Mouse (Mus musculus): ENCODE measurements around the gene Hagh. TPM values are rescaled to one million over a fixed set of nuclear protein-coding genes. Genes with fewer than 3 reads are reported as not detected.
A peak's percentile ranks its signal among the peaks of the same experiment; 100 is the strongest.

The Hagh gene
- polyA plus RNA-seq, 1 experiment: 195 TPM

GRCm38 (mm10) chr17:24898041-24898854, 58.3 kb downstream of the Hagh start:
- Histone ChIP-seq H3K27me3 (ENCODE audit: control insufficient read depth, insufficient read depth, low read length) (no peaks in the 10 kb centered on the region), H3K4me3 (replicated peaks; ENCODE audit: insufficient read depth, low read depth, low read length) (peak overlapping the region; percentile 87), H3K27ac (ENCODE audit: insufficient read depth, low read length) (no peak overlapping the region), H3K4me1 (ENCODE audit: control insufficient read depth, insufficient read depth, low read length) (peaks cover 28% of the 10 kb centered on the region)
- 56% methylated on average over 4 of the region's 4 CpGs for WGBS
- DNase-seq: peak in 1 of 2 experiments; percentile 31
- no peak for TF ChIP-seq CTCF (IDR thresholded peaks at IDR 0.05; ENCODE audit: borderline replicate concordance, insufficient read depth, low read depth, low read length)
- TF ChIP-seq POLR2A (IDR thresholded peaks at IDR 0.05; ENCODE audit: borderline replicate concordance, insufficient read depth, low read length): no peak

- TF ChIP-seq CTCF (IDR thresholded peaks at IDR 0.05; ENCODE audit: borderline replicate concordance, insufficient read depth, low read depth, low read length) (no peak), POLR2A (IDR thresholded peaks at IDR 0.05; ENCODE audit: borderline replicate concordance, insufficient read depth, low read length) (no peak)
- WGBS: 27% methylated on average over 5 of the region's 5 CpGs
- no peak overlapping the region for H3K27ac ChIP-seq (ENCODE audit: insufficient read depth, low read length)
- H3K4me1 ChIP-seq (ENCODE audit: control insufficient read depth, insufficient read depth, low read length): peaks cover 24% of the 10 kb centered on the region
- H3K4me3 ChIP-seq (replicated peaks; ENCODE audit: insufficient read depth, low read depth, low read length): no peak overlapping the region
- DNase-seq: peak in 1 of 2 experiments; percentile 26
- no peaks in the 10 kb centered on the region for H3K27me3 ChIP-seq (ENCODE audit: control insufficient read depth, insufficient read depth, low read length)
These were observed 59.2 kb downstream of the Hagh start for GRCm38 (mm10) chr17:24899153-24899552.

GRCm38 (mm10) chr17:24900014-24900413, 60.1 kb downstream of the Hagh start:
- WGBS: 95% methylated on average over 6 of the region's 6 CpGs
- Histone ChIP-seq H3K4me3 (replicated peaks; ENCODE audit: insufficient read depth, low read depth, low read length) (no peak overlapping the region), H3K4me1 (ENCODE audit: control insufficient read depth, insufficient read depth, low read length) (peaks cover 24% of the 10 kb centered on the region), H3K27me3 (ENCODE audit: control insufficient read depth, insufficient read depth, low read length) (no peaks in the 10 kb centered on the region), H3K27ac (ENCODE audit: insufficient read depth, low read length) (no peak overlapping the region)
- DNase-seq: no peak
- TF ChIP-seq CTCF (IDR thresholded peaks at IDR 0.05; ENCODE audit: borderline replicate concordance, insufficient read depth, low read depth, low read length) (no peak), POLR2A (IDR thresholded peaks at IDR 0.05; ENCODE audit: borderline replicate concordance, insufficient read depth, low read length) (no peak)

GRCm38 (mm10) chr17:24902124-24902523, 62.2 kb downstream of the Hagh start:
- DNase-seq: no peak

GRCm38 (mm10) chr17:24902671-24903474, 62.9 kb downstream of the Hagh start:
- Histone ChIP-seq H3K27me3 (ENCODE audit: control insufficient read depth, insufficient read depth, low read length) (no peaks in the 10 kb centered on the region), H3K27ac (ENCODE audit: insufficient read depth, low read length) (no peak overlapping the region), H3K4me1 (ENCODE audit: control insufficient read depth, insufficient read depth, low read length) (peaks cover 14% of the 10 kb centered on the region), H3K4me3 (replicated peaks; ENCODE audit: insufficient read depth, low read depth, low read length) (no peak overlapping the region)
- TF ChIP-seq POLR2A (IDR thresholded peaks at IDR 0.05; ENCODE audit: borderline replicate concordance, insufficient read depth, low read length) (no peak), CTCF (IDR thresholded peaks at IDR 0.05; ENCODE audit: borderline replicate concordance, insufficient read depth, low read depth, low read length) (peak; percentile 28; the same call in 1 of the 2 replicates)
- WGBS: 59% methylated on average over 9 of the region's 9 CpGs
- DNase-seq: peak in 1 of 2 experiments; percentile 44

More at GRCm38 (mm10) chr17:24902124-24902523, 62.2 kb downstream of the Hagh start:
- no peak for TF ChIP-seq POLR2A (IDR thresholded peaks at IDR 0.05; ENCODE audit: borderline replicate concordance, insufficient read depth, low read length)
- TF ChIP-seq CTCF (IDR thresholded peaks at IDR 0.05; ENCODE audit: borderline replicate concordance, insufficient read depth, low read depth, low read length): no peak
- Histone ChIP-seq H3K4me1 (ENCODE audit: control insufficient read depth, insufficient read depth, low read length) (peaks cover 22% of the 10 kb centered on the region), H3K4me3 (replicated peaks; ENCODE audit: insufficient read depth, low read depth, low read length) (no peak overlapping the region), H3K27me3 (ENCODE audit: control insufficient read depth, insufficient read depth, low read length) (no peaks in the 10 kb centered on the region), H3K27ac (ENCODE audit: insufficient read depth, low read length) (no peak overlapping the region)
- WGBS: 89% methylated on average over 5 of the region's 5 CpGs

- Histone ChIP-seq H3K4me3 (replicated peaks; ENCODE audit: insufficient read depth, low read depth, low read length) (no peak overlapping the region), H3K27ac (ENCODE audit: insufficient read depth, low read length) (no peak overlapping the region), H3K27me3 (ENCODE audit: control insufficient read depth, insufficient read depth, low read length) (no peaks in the 10 kb centered on the region), H3K4me1 (ENCODE audit: control insufficient read depth, insufficient read depth, low read length) (peaks cover 6% of the 10 kb centered on the region)
- WGBS: 91% methylated on average over 9 of the region's 9 CpGs
- TF ChIP-seq CTCF (IDR thresholded peaks at IDR 0.05; ENCODE audit: borderline replicate concordance, insufficient read depth, low read depth, low read length) (no peak), POLR2A (IDR thresholded peaks at IDR 0.05; ENCODE audit: borderline replicate concordance, insufficient read depth, low read length) (no peak)
- DNase-seq: no peak
These were observed 63.8 kb downstream of the Hagh start for GRCm38 (mm10) chr17:24903767-24904166.

- TF ChIP-seq POLR2A (IDR thresholded peaks at IDR 0.05; ENCODE audit: borderline replicate concordance, insufficient read depth, low read length) (no peak), CTCF (IDR thresholded peaks at IDR 0.05; ENCODE audit: borderline replicate concordance, insufficient read depth, low read depth, low read length) (no peak)
- DNase-seq: peak in 1 of 2 experiments; percentile 5
- 80% methylated on average over 2 of the region's 2 CpGs for WGBS
- H3K27ac ChIP-seq (ENCODE audit: insufficient read depth, low read length): no peak overlapping the region
- H3K4me3 ChIP-seq (replicated peaks; ENCODE audit: insufficient read depth, low read depth, low read length): no peak overlapping the region
- H3K27me3 ChIP-seq (ENCODE audit: control insufficient read depth, insufficient read depth, low read length): no peaks in the 10 kb centered on the region
- no peaks in the 10 kb centered on the region for H3K4me1 ChIP-seq (ENCODE audit: control insufficient read depth, insufficient read depth, low read length)
These were observed 67.6 kb downstream of the Hagh start for GRCm38 (mm10) chr17:24907591-24907990.
